Mouse (Mus musculus) liver, embryonic 14.5 days (tissue): ENCODE data around the gene 2700081O15Rik. TPM values are rescaled to one million over a fixed set of nuclear protein-coding genes. Genes with fewer than 3 reads are reported as not detected.
"Not testable (repeated sequence)": the region's sequence is repeated elsewhere in the genome, so short reads cannot be mapped to it uniquely, and the experiment has no call there.

Experiments
- ATAC-seq: fragments of 200-750 bp; cut with Nextera tagmentation; 2 replicates; pipeline ENCODE4 v1.8.0; 2017; ENCODE audit warnings: moderate number of reproducible peaks, mild to moderate bottlenecking, moderate library complexity; ENCODE audit not compliant: insufficient read depth
- DNase-seq, 3 experiments: peaks; one replicate each; pipeline ENCODE4 v3.0.0-alpha.2; 2012 to 2013; ENCODE audit warnings: low read depth in 3 of 3, low spot score in 3 of 3
- H3K27ac ChIP-seq: fragments of 300-500 bp; sonication (generic); 2 replicates; pipeline ENCODE4 v1.5.1; 2014; ENCODE audit warnings: moderate library complexity, mild to moderate bottlenecking, control low read depth, inconsistent platforms
- H3K27me3 ChIP-seq: fragments of 300-500 bp; sonication (generic); 2 replicates; pipeline ENCODE4 v1.6.1; 2014; ENCODE audit warnings: mild to moderate bottlenecking, low read length, moderate library complexity; ENCODE audit not compliant: control insufficient read depth, insufficient read depth
- H3K36me3 ChIP-seq: fragments of 300-500 bp; sonication (generic); replicated peaks from 2 replicates; pipeline ENCODE4 v1.6.1; 2014; ENCODE audit warnings: low read depth; ENCODE audit not compliant: control insufficient read depth, insufficient read depth
- H3K4me1 ChIP-seq, 2 experiments: fragments of 200-500 bp in 1 of 2; fragments of 300-500 bp in 1 of 2; sonication (generic) in 1 of 2; replicated peaks; 2 replicates each; pipeline ENCODE4 v1.6.1; 2012 to 2014; ENCODE audit warnings: antibody characterized with exemption in 1 of 2, inconsistent platforms in 1 of 2, low read length in 1 of 2; ENCODE audit not compliant: control insufficient read depth in 2 of 2, insufficient read depth in 2 of 2
- H3K4me2 ChIP-seq: fragments of 300-500 bp; sonication (generic); 2 replicates; pipeline ENCODE4 v1.6.1; 2014; ENCODE audit warnings: low read depth, mild to moderate bottlenecking, control low read depth, moderate library complexity
- H3K4me3 ChIP-seq, 2 experiments: fragments of 200-500 bp in 1 of 2; fragments of 300-500 bp in 1 of 2; sonication (generic) in 1 of 2; 2 replicates each; pipeline ENCODE4 v1.5.1; 2012 to 2014; ENCODE audit warnings: low read depth in 2 of 2, low read length in 2 of 2, mild to moderate bottlenecking in 2 of 2, control low read depth in 1 of 2, inconsistent platforms in 1 of 2, moderate library complexity in 1 of 2; ENCODE audit not compliant: insufficient read depth in 1 of 2
- H3K9ac ChIP-seq: fragments of 300-500 bp; sonication (generic); replicated peaks from 2 replicates; pipeline ENCODE4 v1.6.1; 2014; ENCODE audit warnings: mild to moderate bottlenecking, control low read depth, moderate library complexity
- H3K9me3 ChIP-seq: fragments of 300-500 bp; sonication (generic); 2 replicates; pipeline ENCODE4 v1.6.1; 2016; ENCODE audit warnings: low read length, mixed read lengths; ENCODE audit not compliant: control insufficient read depth
- CTCF ChIP-seq: IDR thresholded peaks from 2 replicates; pipeline ENCODE4 v1.5.1; 2016; ENCODE audit warnings: antibody characterized with exemption, low read depth, control low read depth
- EP300 ChIP-seq: IDR thresholded peaks from 2 replicates; pipeline ENCODE4 v1.6.1; 2016; ENCODE audit warnings: antibody characterized with exemption, low read depth
- WGBS: fragments of 180-500 bp; shearing (Covaris S2); extraction: QIAGEN DNeasy Blood & Tissue Kit; methylation state at CpG from one replicate; pipeline ENCODE4 v1.1.7; 2014; ENCODE audit not compliant: insufficient replicate concordance; 5-methylcytosine and 5-hydroxymethylcytosine counted together
- polyA plus RNA-seq, 2 experiments: library from polyadenylated mRNA; depleted of rRNA in 1 of 2; stranded (reverse) in 1 of 2; unstranded in 1 of 2; fragments of >200 nt; fragmentation: Nextera tagmentation in 1 of 2; extraction: Ambion mirVana in 1 of 2; gene quantifications; 2 replicates each; pipeline versions ENCODE4 v1.2.1 to v1.2.3; 2012 to 2014

Gene 2700081O15Rik
- polyA plus RNA-seq (2012; rRNA removed) (5.6 and 6.3 TPM in 2 replicates), polyA plus RNA-seq (2014; fragmentation: Nextera tagmentation; extraction: Ambion mirVana) (0.86 and 1.2 TPM in 2 replicates)

GRCm38 (mm10) chr19:7416834-7417735, at the start of gene 2700081O15Rik:
Gene 2700081O15Rik (plus strand): TSS chr19:7417625.
- TF ChIP-seq CTCF (no peak), EP300 (no peak)
- Histone ChIP-seq H3K36me3 (peaks cover 3% of the 10 kb centered on the region; the same call in 1 of the 2 replicates), H3K4me1 (peaks cover 15% of the 10 kb centered on the region in 2 experiments)

DNA sequence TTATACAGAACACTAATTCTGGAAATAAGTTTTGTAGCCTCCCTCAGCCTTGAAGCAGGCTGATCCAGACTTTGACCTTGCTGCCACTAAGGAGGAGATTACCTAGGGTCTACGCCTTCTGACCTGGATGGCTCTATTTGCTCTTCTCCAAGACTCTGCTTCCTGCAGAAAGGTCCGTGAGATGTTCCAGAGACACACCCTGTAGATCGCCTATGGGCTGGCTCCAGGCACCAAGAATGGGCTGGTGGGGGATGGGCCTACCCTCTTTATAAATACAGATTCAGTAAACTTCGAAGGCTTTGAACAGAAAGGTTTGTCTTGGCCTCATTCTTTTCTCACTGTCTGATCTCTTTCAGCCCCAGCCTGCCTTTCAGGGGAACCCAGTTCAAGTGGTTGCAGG, 48.0 kb upstream of the 2700081O15Rik start:
- H3K4me3 ChIP-seq, H3K9me3 ChIP-seq, DNase-seq, ATAC-seq, H3K4me1 ChIP-seq, H3K27me3 ChIP-seq, H3K36me3 ChIP-seq, H3K9ac ChIP-seq, H3K4me2 ChIP-seq, H3K27ac ChIP-seq: not testable (repeated sequence)
- WGBS: 62% methylated on average over 4 of the region's 4 CpGs

More at GRCm38 (mm10) chr19:7416834-7417735, at the start of gene 2700081O15Rik:
- peak in 1 of 3 experiments; percentile 37 for DNase-seq
- peak within 1 kb of the TSS; percentile 69 for H3K4me2 ChIP-seq
- H3K9me3 ChIP-seq: no peaks in the 10 kb centered on the region
- H3K27me3 ChIP-seq: peaks cover 25% of the 10 kb centered on the region
- peak within 1 kb of the TSS; percentile 79 for H3K9ac ChIP-seq
- WGBS: under 1% methylated on average over 96 of the region's 107 CpGs
- ATAC-seq: peak; percentile 72
- H3K4me3 ChIP-seq: peak within 1 kb of the TSS; percentile 75 to 79
- no peak within 1 kb of the TSS; the same call in 1 of the 2 replicates for H3K27ac ChIP-seq

DNA sequence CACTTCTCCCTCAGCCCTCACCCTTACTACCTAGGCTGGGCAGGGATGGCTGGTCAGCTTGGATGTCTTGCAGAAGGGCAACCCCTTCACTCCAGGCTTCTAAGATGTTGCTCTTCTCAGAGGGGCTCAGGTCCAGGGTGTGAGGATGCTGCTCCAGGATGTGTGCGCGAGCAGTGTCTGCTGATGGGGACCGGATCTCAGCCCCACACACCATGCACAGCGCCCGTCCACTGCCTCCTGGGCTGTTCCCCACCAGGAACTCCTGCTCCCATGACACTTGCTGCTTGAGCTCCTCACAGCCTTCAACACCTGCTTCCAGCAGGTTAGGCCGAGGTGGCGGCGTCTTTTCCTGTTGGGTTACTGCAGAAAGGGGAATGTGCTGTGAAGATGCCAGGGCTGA, 42.9 kb upstream of the 2700081O15Rik start:
- no peak overlapping the region for H3K27ac ChIP-seq
- no peaks in the 10 kb centered on the region for H3K27me3 ChIP-seq
- TF ChIP-seq CTCF (no peak), EP300 (no peak)
- no peak for DNase-seq
- H3K9me3 ChIP-seq: no peaks in the 10 kb centered on the region
- H3K4me1 ChIP-seq: peaks cover 0 to 3% of the 10 kb centered on the region in 2 experiments; a peak in 1 of 4 replicates
- ATAC-seq: no peak
- no peak overlapping the region for H3K4me3 ChIP-seq
- no peak overlapping the region for H3K4me2 ChIP-seq
- WGBS: 84% methylated on average over 8 of the region's 8 CpGs
- H3K9ac ChIP-seq: no peak overlapping the region
- no peaks in the 10 kb centered on the region; the same call in 1 of the 2 replicates for H3K36me3 ChIP-seq

DNA sequence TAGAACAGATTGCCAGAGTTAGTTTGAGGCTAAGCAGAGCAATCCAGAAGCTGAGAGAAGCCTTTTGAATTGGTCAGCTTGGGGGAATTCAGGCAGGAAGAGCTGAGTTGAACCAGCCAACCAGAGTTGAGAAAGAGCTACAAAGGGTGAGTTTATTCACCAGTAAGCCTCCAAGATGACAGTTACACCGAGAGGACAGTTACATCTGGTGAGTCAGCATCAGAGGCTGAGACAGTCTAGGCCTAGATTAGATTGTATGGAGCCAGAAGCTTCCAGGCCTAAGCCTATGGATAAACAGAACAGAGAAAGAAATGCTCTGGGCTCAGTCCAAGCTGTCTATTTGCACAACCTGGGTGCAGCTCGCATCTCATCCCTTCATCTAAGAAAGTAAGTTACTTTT, 39.8 kb upstream of the 2700081O15Rik start:
- no peaks in the 10 kb centered on the region for H3K27me3 ChIP-seq
- no peak overlapping the region for H3K4me3 ChIP-seq
- H3K9ac ChIP-seq: no peak overlapping the region
- peaks cover 0 to 7% of the 10 kb centered on the region in 2 experiments; a peak in 3 of 4 replicates for H3K4me1 ChIP-seq
- no peak overlapping the region for H3K4me2 ChIP-seq
- TF ChIP-seq EP300: no peak
- TF ChIP-seq CTCF: no peak
- DNase-seq: no peak
- no peak for ATAC-seq
- no peak overlapping the region for H3K27ac ChIP-seq
- no peaks in the 10 kb centered on the region for H3K36me3 ChIP-seq
- no peaks in the 10 kb centered on the region for H3K9me3 ChIP-seq
- 31% methylated on average over 2 of the region's 2 CpGs for WGBS

DNA sequence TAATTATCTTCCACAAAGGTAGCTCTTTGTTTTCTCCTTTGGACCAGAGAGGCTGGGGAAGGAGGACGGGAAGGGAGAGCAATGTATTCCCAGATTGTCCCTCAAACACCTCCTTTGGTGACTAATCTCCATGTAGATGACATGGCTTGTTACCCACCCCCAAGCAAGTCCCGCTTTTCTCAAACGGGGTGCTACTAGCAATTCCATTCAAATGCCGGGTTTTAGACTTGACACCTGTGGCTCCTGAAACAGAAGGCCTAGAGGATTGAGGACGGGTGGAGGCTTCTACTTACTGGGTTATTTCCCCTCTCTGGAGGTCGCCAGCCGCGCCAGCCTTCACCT, 35.5 kb upstream of the 2700081O15Rik start:
- no peaks in the 10 kb centered on the region for H3K27me3 ChIP-seq
- peak overlapping the region; percentile 73 for H3K9ac ChIP-seq
- no peaks in the 10 kb centered on the region for H3K9me3 ChIP-seq
- H3K4me2 ChIP-seq: peak overlapping the region; percentile 94
- 15% methylated on average over 8 of the region's 8 CpGs for WGBS
- TF ChIP-seq EP300 (no peak), CTCF (no peak)
- no peak overlapping the region for H3K27ac ChIP-seq
- H3K4me1 ChIP-seq: peaks cover 4 to 13% of the 10 kb centered on the region in 2 experiments; a peak in 3 of 4 replicates
- H3K36me3 ChIP-seq: no peaks in the 10 kb centered on the region
- DNase-seq (no peak), ATAC-seq (no peak)
- peak overlapping the region; percentile 76 to 79 for H3K4me3 ChIP-seq
